Mouse (Mus musculus) olfactory bulb, adult 2 months (tissue): ENCODE measurements around the gene Aurka.

Source experiments
- CTCF ChIP-seq: fragments of 200-500 bp; IDR thresholded peaks from 2 replicates; pipeline ENCODE4 v1.5.1; 2012; ENCODE audit warnings: low read depth, mild to moderate bottlenecking, low read length, moderate library complexity; ENCODE audit not compliant: insufficient read depth
- POLR2A ChIP-seq: fragments of 200-500 bp; IDR thresholded peaks from 2 replicates; pipeline ENCODE4 v1.6.1; 2012; ENCODE audit warnings: mild to moderate bottlenecking, low read depth, low read length, moderate library complexity; ENCODE audit not compliant: insufficient read depth

DNA sequence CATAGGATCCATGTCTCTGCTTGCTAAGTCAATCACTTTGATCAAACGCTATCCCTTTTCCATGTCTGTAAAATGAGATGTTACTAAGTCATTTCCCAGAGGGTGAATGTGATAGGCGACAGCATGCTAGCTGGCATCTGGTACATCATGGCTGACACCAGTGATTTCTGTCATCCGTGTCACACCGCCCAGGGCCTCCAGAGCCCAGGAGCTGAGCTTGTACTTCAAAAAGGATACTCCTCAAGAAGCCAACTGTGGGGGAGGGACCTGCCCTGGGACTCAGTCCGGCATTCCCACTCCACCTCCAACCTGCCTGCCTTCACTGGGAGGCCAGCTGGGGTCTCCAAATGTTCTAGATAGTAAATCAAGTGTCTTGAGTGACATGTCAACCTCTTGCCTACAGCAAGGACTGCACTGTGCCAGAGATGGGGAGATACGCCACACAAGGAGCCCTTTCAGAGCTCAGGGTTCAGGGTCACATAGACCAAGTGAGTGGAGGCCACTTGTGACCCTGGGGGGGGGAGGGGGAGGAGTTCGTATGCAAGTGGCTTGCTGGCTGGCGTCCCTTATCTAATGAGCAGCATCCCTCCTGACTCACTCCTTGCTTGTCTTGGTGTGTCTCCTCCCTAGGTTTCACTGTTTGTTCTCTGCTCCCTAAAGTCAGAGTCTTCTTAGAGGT, 23.3 kb downstream of the Aurka start:
- no peak for TF ChIP-seq POLR2A
- TF ChIP-seq CTCF = no peak
